Mouse (Mus musculus) CH12.LX (cell line): Measurements from ENCODE around the gene AL607142.1. TPM values are rescaled to one million over a fixed set of nuclear protein-coding genes. Genes with fewer than 3 reads are reported as not detected.

Experiments
- DNase-seq: peaks from one replicate; pipeline ENCODE4 v3.0.0-alpha.2; 2013; ENCODE audit errors: extremely low read depth
- H3K27ac ChIP-seq: 2 replicates; pipeline ENCODE4 v1.5.1; 2012; ENCODE audit warnings: low read depth, mild to moderate bottlenecking, control low read depth, moderate library complexity; ENCODE audit not compliant: insufficient read depth
- H3K27me3 ChIP-seq: replicated peaks from 2 replicates; pipeline ENCODE3; 2012; ENCODE audit warnings: inconsistent platforms
- H3K36me3 ChIP-seq, 2 experiments: replicated peaks in 1 of 2; 2 replicates each; pipeline versions ENCODE3 to v1.6.1; 2012; ENCODE audit warnings: inconsistent platforms in 1 of 2, low read length in 1 of 2, mild to moderate bottlenecking in 1 of 2, mixed read lengths in 1 of 2, moderate library complexity in 1 of 2; ENCODE audit not compliant: control insufficient read depth in 1 of 2, insufficient read depth in 1 of 2
- H3K4me1 ChIP-seq, 2 experiments: 2 replicates each; pipeline ENCODE4 v1.6.1; 2012; ENCODE audit warnings: inconsistent platforms in 1 of 2, moderate library complexity in 1 of 2; ENCODE audit not compliant: insufficient read depth in 2 of 2, control insufficient read depth in 1 of 2
- H3K4me2 ChIP-seq: 2 replicates; pipeline ENCODE4 v1.6.1; 2012; ENCODE audit warnings: low read depth, mild to moderate bottlenecking, control low read depth; ENCODE audit not compliant: poor library complexity, insufficient read depth, severe bottlenecking
- H3K4me3 ChIP-seq, 3 experiments: fragments of 150-350 bp in 1 of 3; sonication (generic) in 1 of 3; replicated peaks in 1 of 3; 2 replicates each; pipeline versions ENCODE3 to v1.5.1; 2011 to 2012; ENCODE audit warnings: low read depth in 2 of 3, low read length in 2 of 3, mild to moderate bottlenecking in 2 of 3, moderate library complexity in 2 of 3, control low read depth in 1 of 3, improper control_type of control experiment in 1 of 3, inconsistent platforms in 1 of 3, mixed read lengths in 1 of 3; ENCODE audit not compliant: poor library complexity in 1 of 3
- H3K79me2 ChIP-seq: replicated peaks from 2 replicates; pipeline ENCODE4 v1.6.1; 2012; ENCODE audit warnings: mild to moderate bottlenecking, moderate library complexity; ENCODE audit not compliant: control insufficient read depth, poor library complexity, insufficient read depth, severe bottlenecking; ENCODE audit errors: extremely low read depth
- H3K9ac ChIP-seq: 2 replicates; pipeline ENCODE4 v1.6.1; 2012; ENCODE audit warnings: low read depth, mild to moderate bottlenecking, control low read depth, moderate library complexity; ENCODE audit not compliant: insufficient read depth
- H3K9me3 ChIP-seq: replicated peaks from 2 replicates; pipeline ENCODE3; 2012; ENCODE audit warnings: low read length, inconsistent platforms, mixed read lengths
- CHD1 ChIP-seq: IDR thresholded peaks from 2 replicates; pipeline ENCODE4 v1.6.1; 2012; ENCODE audit warnings: low read depth, low read length, improper control_type of control experiment, inconsistent platforms
- CTCF ChIP-seq, 2 experiments: IDR thresholded peaks in 1 of 2; conservative IDR thresholded peaks in 1 of 2; 2 replicates each; pipeline ENCODE4 v1.5.1; 2011 to 2012; ENCODE audit warnings: low read depth in 2 of 2, low read length in 2 of 2, improper control_type of control experiment in 1 of 2, inconsistent platforms in 1 of 2, mild to moderate bottlenecking in 1 of 2, moderate library complexity in 1 of 2
- ELF1 ChIP-seq: IDR thresholded peaks from 2 replicates; pipeline ENCODE4 v1.6.1; 2014; ENCODE audit warnings: low read depth, mild to moderate bottlenecking, inconsistent platforms, low read length, improper control_type of control experiment
- ETS1 ChIP-seq: conservative IDR thresholded peaks from 2 replicates; pipeline ENCODE4 v1.6.1; 2012; ENCODE audit warnings: low read depth, mild to moderate bottlenecking, inconsistent platforms, low read length, improper control_type of control experiment, moderate library complexity
- GABPA ChIP-seq: IDR thresholded peaks from 2 replicates; pipeline ENCODE4 v1.6.1; 2012; ENCODE audit warnings: low read depth, low read length, improper control_type of control experiment, inconsistent platforms; ENCODE audit not compliant: insufficient replicate concordance
- IRF4 ChIP-seq: IDR thresholded peaks from 2 replicates; pipeline ENCODE4 v1.6.1; 2014; ENCODE audit warnings: low read depth, mild to moderate bottlenecking, inconsistent platforms, low read length, improper control_type of control experiment
- JUND ChIP-seq: conservative IDR thresholded peaks from 2 replicates; pipeline ENCODE4 v1.6.1; 2011; ENCODE audit warnings: low read depth, low read length, improper control_type of control experiment
- MAFK ChIP-seq: IDR thresholded peaks from 2 replicates; pipeline ENCODE4 v1.6.1; 2011; ENCODE audit warnings: low read length, improper control_type of control experiment; ENCODE audit not compliant: insufficient replicate concordance
- MXI1 ChIP-seq: IDR thresholded peaks from 2 replicates; pipeline ENCODE4 v1.6.1; 2011; ENCODE audit warnings: mild to moderate bottlenecking, low read depth, low read length, improper control_type of control experiment
- RAD21 ChIP-seq: IDR thresholded peaks from 2 replicates; pipeline ENCODE4 v1.6.1; 2011; ENCODE audit warnings: low read depth, mild to moderate bottlenecking, low read length, improper control_type of control experiment, moderate library complexity
- SMC3 ChIP-seq: IDR thresholded peaks from 2 replicates; pipeline ENCODE4 v1.6.1; 2011; ENCODE audit warnings: low read depth, low read length, improper control_type of control experiment
- TBP ChIP-seq: conservative IDR thresholded peaks from 2 replicates; pipeline ENCODE4 v1.6.1; 2011; ENCODE audit warnings: low read depth, low read length, improper control_type of control experiment
- UBTF ChIP-seq: IDR thresholded peaks from 2 replicates; pipeline ENCODE4 v1.6.1; 2012; ENCODE audit warnings: low read depth, mild to moderate bottlenecking, inconsistent platforms, low read length, improper control_type of control experiment, moderate library complexity
- USF1 ChIP-seq: IDR thresholded peaks from 2 replicates; pipeline ENCODE4 v1.6.1; 2014; ENCODE audit warnings: low read depth, mild to moderate bottlenecking, inconsistent platforms, low read length, improper control_type of control experiment
- USF2 ChIP-seq: conservative IDR thresholded peaks from 2 replicates; pipeline ENCODE4 v1.6.1; 2011; ENCODE audit warnings: low read depth, low read length, improper control_type of control experiment
- ZKSCAN1 ChIP-seq: IDR thresholded peaks from 2 replicates; pipeline ENCODE4 v1.6.1; 2012; ENCODE audit warnings: low read depth, inconsistent platforms, low read length, improper control_type of control experiment, borderline replicate concordance
- ZMIZ1 ChIP-seq: IDR thresholded peaks from 2 replicates; pipeline ENCODE4 v1.6.1; 2012; ENCODE audit warnings: low read depth, mild to moderate bottlenecking, inconsistent platforms, low read length, improper control_type of control experiment
- dilution Hi-C: fragments of 300-500 bp; cut with MboI; formaldehyde crosslinking; loops from 2 replicates; pipeline ENCODE4 v1.14.3; 2020; ENCODE audit warnings: low sequenced_read_pairs; ENCODE audit not compliant: extremely low pct_unique_long_range_greater_than_20kb, extremely low pct_ligation_motif_present
- in situ Hi-C: fragments of 300-500 bp; cut with MboI; formaldehyde crosslinking; loops from 3 replicates; pipeline ENCODE4 v1.14.3; 2019; ENCODE audit warnings: low sequenced_read_pairs, low pct_ligation_motif_present, low pct_unique_long_range_greater_than_20kb, mixed read lengths
- polyA plus RNA-seq: library from polyadenylated mRNA; unstranded; fragments of >175 nt; gene quantifications from 2 replicates; pipeline ENCODE4 v1.2.1, GENCODE M21; 2012; ENCODE audit warnings: low read depth; ENCODE audit not compliant: insufficient read length
- total RNA-seq, 2 experiments: library from RNA; depleted of rRNA; stranded (reverse); fragments of 300-350 nt in 1 of 2; fragments of >200 nt in 1 of 2; gene quantifications; 2 replicates each; pipeline ENCODE4 v1.2.3; 2012 to 2014

AL607142.1 gene
- total and polyA plus RNA-seq, 3 experiments = 22.0 TPM; not detected in 2

GRCm38 (mm10) chr4:120068883-120069581 is 4.2 kb downstream of the AL607142.1 start:
- Histone ChIP-seq H3K79me2 (no peaks in the 10 kb centered on the region), H3K4me1 (peaks cover 0 to 14% of the 10 kb centered on the region in 2 experiments; a peak in 1 of 4 replicates), H3K27me3 (no peaks in the 10 kb centered on the region), H3K4me2 (no peak overlapping the region), H3K9me3 (no peaks in the 10 kb centered on the region), H3K9ac (no peak overlapping the region), H3K36me3 (peaks cover 55 to 97% of the 10 kb centered on the region in 2 experiments), H3K4me3 (no peak overlapping the region), H3K27ac (no peak overlapping the region)
- no peak for TF ChIP-seq USF2
- no peak for TF ChIP-seq GABPA
- dilution Hi-C loops = no loop called here
- in situ Hi-C loops = no loop called here
- DNase-seq = no peak

GRCm38 (mm10) chr4:120069582-120069980 is 4.8 kb downstream of the AL607142.1 start:
- H3K36me3 ChIP-seq = peaks cover 55 to 96% of the 10 kb centered on the region in 2 experiments
- no peak overlapping the region for H3K4me2 ChIP-seq
- H3K4me3 ChIP-seq = no peak overlapping the region
- H3K27me3 ChIP-seq = no peaks in the 10 kb centered on the region
- H3K27ac ChIP-seq = no peak overlapping the region
- DNase-seq = no peak
- H3K9me3 ChIP-seq = no peaks in the 10 kb centered on the region
- H3K79me2 ChIP-seq = no peaks in the 10 kb centered on the region
- TF ChIP-seq ZMIZ1 (no peak), ZKSCAN1 (no peak), CHD1 (no peak), TBP (no peak), ETS1 (no peak), IRF4 (no peak), MAFK (no peak), JUND (no peak), UBTF (no peak), CTCF (conservative IDR thresholded peaks at IDR 0.05 in 1 of 2, IDR thresholded peaks at IDR 0.05 in 1 of 2; ENCODE audit: low read depth in 2 of 2, low read length in 2 of 2) (no peak), MXI1 (no peak), ELF1 (no peak), USF1 (no peak), USF2 (no peak), SMC3 (no peak), RAD21 (no peak)
- TF ChIP-seq, all 38 proteins: peak for 0
- dilution Hi-C loops (no loop called here), in situ Hi-C loops (no loop called here)
- Histone ChIP-seq H3K9ac (no peak overlapping the region), H3K4me1 (peaks cover 0 to 14% of the 10 kb centered on the region in 2 experiments; a peak in 1 of 4 replicates)
